In genomic region chr17:33981192-33981909, GRCm38 (mm10) we compare ENCODE assay signal across 8 mouse cellular contexts. TPM values are rescaled to one million over a fixed set of nuclear protein-coding genes. Genes with fewer than 3 reads are reported as not detected.
DNase-seq lines count a peak whose midpoint lies in the region; ATAC-seq lines count a peak whose summit lies in the region.
"Not testable (repeated sequence)": the region's sequence is repeated elsewhere in the genome, so short reads cannot be mapped to it uniquely, and the experiment has no call there.

No protein-coding gene starts in this region.

- peaks cover 15% of the 10 kb centered on the region for H3K27me3 ChIP-seq in liver, embryonic 16.5 days (ENCODE audit: control insufficient read depth, insufficient read depth, low read depth, low read length)
- H3K27me3 ChIP-seq in neural tube, embryonic 13.5 days, result peaks cover 43% of the 10 kb centered on the region

- WGBS in liver, embryonic 16.5 days (ENCODE audit: insufficient replicate concordance), result 2% methylated on average over 27 of the region's 27 CpGs
- under 1% methylated on average over 27 of the region's 27 CpGs for WGBS in neural tube, embryonic 13.5 days

- ATAC-seq in liver, embryonic 16.5 days (ENCODE audit: low read depth), result peak; percentile 68
- ATAC-seq in neural tube, embryonic 13.5 days (ENCODE audit: low read depth), result peak; percentile 94

- H3K4me1 ChIP-seq in ES-E14 (ENCODE audit: control insufficient read depth in 2 of 2, insufficient read depth in 2 of 2, low read length in 2 of 2, poor library complexity in 1 of 2), result peaks cover 5 to 13% of the 10 kb centered on the region in 2 experiments; a peak in 3 of 4 replicates
- peaks cover 26% of the 10 kb centered on the region for H3K4me1 ChIP-seq in liver, embryonic 16.5 days (ENCODE audit: control insufficient read depth, low read depth, low read length)
- H3K4me1 ChIP-seq in neural tube, embryonic 13.5 days (replicated peaks), result peaks cover 26% of the 10 kb centered on the region

- H3K4me3 ChIP-seq in ES-E14 (ENCODE audit: insufficient read depth in 1 of 2, low read depth in 1 of 2, low read length in 2 of 2, poor library complexity in 1 of 2, severe bottlenecking in 1 of 2), result peak overlapping the region; percentile 72 to 83
- peak overlapping the region; percentile 66 for H3K4me3 ChIP-seq in liver, embryonic 16.5 days (ENCODE audit: low read depth, low read length)
- peak overlapping the region; percentile 47 for H3K4me3 ChIP-seq in neural tube, embryonic 13.5 days

- not testable (repeated sequence) for H3K36me3 ChIP-seq in ES-E14 (ENCODE audit: control insufficient read depth, insufficient read depth, low read length, poor library complexity, severe bottlenecking); liver, embryonic 16.5 days (ENCODE audit: control insufficient read depth, insufficient read depth); neural tube, embryonic 13.5 days

- H3K9me3 ChIP-seq in ES-E14 (ENCODE audit: control insufficient read depth, insufficient read depth, low read depth, low read length); liver, embryonic 16.5 days (replicated peaks; ENCODE audit: control insufficient read depth, low read length); neural tube, embryonic 13.5 days: not testable (repeated sequence)

- in situ Hi-C loops in ES-E14 (cut with MboI; ENCODE audit: low sequenced_read_pairs in 2 of 2, unreplicated experiment in 2 of 2), result not testable (repeated sequence)

- peak overlapping the region; percentile 79 for H3K4me2 ChIP-seq in liver, embryonic 16.5 days (ENCODE audit: low read depth, low read length)
- H3K4me2 ChIP-seq in neural tube, embryonic 13.5 days, result peak overlapping the region; percentile 55

- peak overlapping the region; percentile 78 for H3K9ac ChIP-seq in ES-E14 (ENCODE audit: insufficient read depth, low read depth, low read length, poor library complexity, severe bottlenecking)
- H3K9ac ChIP-seq in liver, embryonic 16.5 days (ENCODE audit: low read depth, low read length), result peak overlapping the region; percentile 52; the same call in 1 of the 2 replicates
- H3K9ac ChIP-seq in neural tube, embryonic 13.5 days, result peak overlapping the region; percentile 77

- peak; percentile 93 for DNase-seq in ES-E14 (ENCODE audit: low read depth, low spot score)
- peak; percentile 93 for DNase-seq in cerebellum, adult 9-11 months
- DNase-seq in frontal cortex, adult 2 months (ENCODE audit: extremely low spot score in 1 of 2, low spot score in 1 of 2), result peak; percentile 91
- DNase-seq in heart, postnatal 4 days, result peak; percentile 89
- DNase-seq in layer of hippocampus, adult 18-20 months (ENCODE audit: low spot score in 2 of 2), result peak; percentile 83 to 95
- peak; percentile 96 for DNase-seq in telencephalon, adult 2 months (ENCODE audit: low read depth, low spot score)

- H3K27ac ChIP-seq in ES-E14 (ENCODE audit: insufficient read depth, low read depth, low read length, poor library complexity, severe bottlenecking), result peak overlapping the region; percentile 64
- H3K27ac ChIP-seq in liver, embryonic 16.5 days (ENCODE audit: low read length), result peak overlapping the region; percentile 72
- H3K27ac ChIP-seq in neural tube, embryonic 13.5 days (replicated peaks), result peak overlapping the region; percentile 92

RNA-seq across cellular contexts. Expression of gene H2-K1, which starts 18.8 kb away (rescaled TPM):
- total RNA-seq in ES-E14 (2012; rRNA removed), result 69.5 and 155 TPM in 2 replicates
- polyA plus RNA-seq in frontal cortex, adult 2 months (2012; rRNA removed), result 75.5 and 94.5 TPM in 2 replicates
- 10 to 100 TPM; 33.9 to 35.4 TPM for total RNA-seq in heart, postnatal 4 days (2021)
- total RNA-seq in layer of hippocampus, adult 18-20 months (2021), result 10 to 100 TPM; 25.5 to 26.9 TPM
- 126 and 139 TPM in 2 replicates for polyA plus RNA-seq in liver, embryonic 16.5 days (2015; fragmentation: Nextera tagmentation; extraction: Ambion mirVana)
- polyA plus RNA-seq in neural tube, embryonic 13.5 days (2015; fragmentation: Nextera tagmentation; extraction: Ambion mirVana), result 11.9 and 13.3 TPM in 2 replicates

RNA-seq across cellular contexts. Expression of gene Rps18, which starts 25.6 kb away (rescaled TPM):
- total RNA-seq in ES-E14 (2012; rRNA removed), result 4,706 and 5,724 TPM in 2 replicates
- 488 and 518 TPM in 2 replicates for polyA plus RNA-seq in frontal cortex, adult 2 months (2012; rRNA removed)
- total RNA-seq in heart, postnatal 4 days (2021), result 100 to 1,000 TPM; 648 to 719 TPM
- 100 to 1,000 TPM; 319 to 336 TPM for total RNA-seq in layer of hippocampus, adult 18-20 months (2021)
- polyA plus RNA-seq in liver, embryonic 16.5 days (2015; fragmentation: Nextera tagmentation; extraction: Ambion mirVana), result 904 and 1,002 TPM in 2 replicates
- 912 and 939 TPM in 2 replicates for polyA plus RNA-seq in neural tube, embryonic 13.5 days (2015; fragmentation: Nextera tagmentation; extraction: Ambion mirVana)

RNA-seq across cellular contexts. Expression of gene Vps52, which starts 25.7 kb away (rescaled TPM):
- 23.2 and 24.8 TPM in 2 replicates for total RNA-seq in ES-E14 (2012; rRNA removed)
- 69.5 and 70.5 TPM in 2 replicates for polyA plus RNA-seq in frontal cortex, adult 2 months (2012; rRNA removed)
- 10 to 100 TPM; 38.1 to 40.1 TPM for total RNA-seq in heart, postnatal 4 days (2021)
- 10 to 100 TPM; 76.1 to 79.8 TPM for total RNA-seq in layer of hippocampus, adult 18-20 months (2021)
- 21.3 and 21.9 TPM in 2 replicates for polyA plus RNA-seq in liver, embryonic 16.5 days (2015; fragmentation: Nextera tagmentation; extraction: Ambion mirVana)
- polyA plus RNA-seq in neural tube, embryonic 13.5 days (2015; fragmentation: Nextera tagmentation; extraction: Ambion mirVana), result 63.5 and 67.5 TPM in 2 replicates

RNA-seq across cellular contexts. Expression of gene B3galt4, which starts 30.1 kb away (rescaled TPM):
- total RNA-seq in ES-E14 (2012; rRNA removed), result 10.3 and 15.3 TPM in 2 replicates
- polyA plus RNA-seq in frontal cortex, adult 2 months (2012; rRNA removed), result 6.9 and 7.5 TPM in 2 replicates
- 1 to 10 TPM; 2.3 to 2.9 TPM for total RNA-seq in heart, postnatal 4 days (2021)
- total RNA-seq in layer of hippocampus, adult 18-20 months (2021), result 1 to 10 TPM; 5.1 to 5.2 TPM
- 2.2 and 2.3 TPM in 2 replicates for polyA plus RNA-seq in liver, embryonic 16.5 days (2015; fragmentation: Nextera tagmentation; extraction: Ambion mirVana)
- 10.8 and 11.7 TPM in 2 replicates for polyA plus RNA-seq in neural tube, embryonic 13.5 days (2015; fragmentation: Nextera tagmentation; extraction: Ambion mirVana)

RNA-seq across cellular contexts. Expression of gene Wdr46, which starts 40.9 kb away (rescaled TPM):
- 65.6 and 78.2 TPM in 2 replicates for total RNA-seq in ES-E14 (2012; rRNA removed)
- polyA plus RNA-seq in frontal cortex, adult 2 months (2012; rRNA removed), result 13.3 and 13.7 TPM in 2 replicates
- 10 to 100 TPM; 13.3 to 14.4 TPM for total RNA-seq in heart, postnatal 4 days (2021)
- total RNA-seq in layer of hippocampus, adult 18-20 months (2021), result 10 to 100 TPM; 13.2 to 15.5 TPM
- polyA plus RNA-seq in liver, embryonic 16.5 days (2015; fragmentation: Nextera tagmentation; extraction: Ambion mirVana), result 12.2 and 13.4 TPM in 2 replicates
- polyA plus RNA-seq in neural tube, embryonic 13.5 days (2015; fragmentation: Nextera tagmentation; extraction: Ambion mirVana), result 26.9 and 27.6 TPM in 2 replicates

Comparison
In these comparisons a context has a peak if more than half of its experiments do, and no peak if none do; other contexts are left out.
1. Peak in every context shown above with its lines: DNase-seq, ATAC-seq, H3K4me3 ChIP-seq and H3K27ac ChIP-seq.